Mouse (Mus musculus) CD4-positive, CD25-positive, alpha-beta regulatory T cell, adult 4 months (primary cell): ENCODE measurements around the gene Rsph14. TPM values are rescaled to one million over a fixed set of nuclear protein-coding genes. Genes with fewer than 3 reads are reported as not detected.

ENCODE experiments used
- ATAC-seq: one replicate; pipeline ENCODE4 v1.8.0; 2017
- polyA plus RNA-seq, 2 experiments: library from polyadenylated mRNA; unstranded; fragments of 100-300 nt; shearing (Covaris generic); gene quantifications; one replicate each; pipeline ENCODE4 v1.2.1; 2017

Gene Rsph14
- polyA plus RNA-seq, 2 experiments from 2014 or later, result not detected

GRCm38 (mm10) chr10:74930541-74930940 is 101.8 kb downstream of the Rsph14 start:
- no peak for ATAC-seq

- peak; percentile 41 for ATAC-seq
These were observed 102.8 kb downstream of the Rsph14 start for GRCm38 (mm10) chr10:74929578-74929977.

GRCm38 (mm10) chr10:74928276-74928675 is 104.1 kb downstream of the Rsph14 start:
- no peak for ATAC-seq

- peak; percentile 31 for ATAC-seq
These were observed 107.1 kb downstream of the Rsph14 start for GRCm38 (mm10) chr10:74925324-74925723.

- ATAC-seq, result no peak
These were observed 108.1 kb downstream of the Rsph14 start for GRCm38 (mm10) chr10:74924274-74924673.

GRCm38 (mm10) chr10:74922763-74923162 is 109.6 kb downstream of the Rsph14 start:
- peak; percentile 58 for ATAC-seq

- ATAC-seq, result no peak
These were observed 110.8 kb downstream of the Rsph14 start for GRCm38 (mm10) chr10:74921614-74922013.

- peak; percentile 69 for ATAC-seq
These were observed 111.4 kb downstream of the Rsph14 start for GRCm38 (mm10) chr10:74920853-74921567.

GRCm38 (mm10) chr10:74919277-74919676 is 113.1 kb downstream of the Rsph14 start:
- peak; percentile 58 for ATAC-seq

- ATAC-seq, result no peak
These were observed 124.0 kb downstream of the Rsph14 start for GRCm38 (mm10) chr10:74908431-74908830.

Other genes starting within 250 kb of the Rsph14 start
- gene Gnaz, start 65.4 kb downstream of the Rsph14 start, polyA plus RNA-seq, result not detected
- gene Rab36, start 4.5 kb upstream of the Rsph14 start, polyA plus RNA-seq, result 1 to 10 TPM in 1 of 2 experiments, under 1 TPM in 1; 0.54 to 1.8 TPM
- gene Bcr, start 28.0 kb upstream of the Rsph14 start, polyA plus RNA-seq, result 1 to 10 TPM; 4.4 to 7.0 TPM
- gene Specc1l, start 179.5 kb upstream of the Rsph14 start, polyA plus RNA-seq, result 10 to 100 TPM; 12.0 to 19.5 TPM